Mouse (Mus musculus) neural tube, embryonic 11.5 days (tissue): ENCODE measurements at regions not wholly inside any gene's neighbourhood (a gene's known extent, or its start where the extent isn't known, plus 50 kb on each side); places are given as distances from the start of the nearest gene placed in this dataset.

ENCODE experiments used
- ATAC-seq: fragments of 200-750 bp; cut with Nextera tagmentation; 2 replicates; pipeline ENCODE4 v1.8.0; 2017; ENCODE audit warnings: moderate number of reproducible peaks, mild to moderate bottlenecking, moderate TSS enrichment, moderate library complexity; ENCODE audit not compliant: insufficient read depth, low FRiP score, low TSS enrichment
- DNase-seq: peaks from one replicate; pipeline ENCODE4 v3.0.0-alpha.2; 2015; ENCODE audit warnings: low spot score
- H3K27ac ChIP-seq: fragments of 300-500 bp; sonication (generic); 2 replicates; pipeline ENCODE4 v1.5.1; 2014; ENCODE audit warnings: low read depth, mild to moderate bottlenecking, low read length
- H3K27me3 ChIP-seq: fragments of 300-500 bp; sonication (generic); 2 replicates; pipeline ENCODE4 v1.6.1; 2014; ENCODE audit warnings: mild to moderate bottlenecking, low read length, mixed read lengths; ENCODE audit not compliant: control insufficient read depth, insufficient read depth
- H3K36me3 ChIP-seq: fragments of 300-500 bp; sonication (generic); 2 replicates; pipeline ENCODE4 v1.6.1; 2014; ENCODE audit warnings: mild to moderate bottlenecking, low read length, moderate library complexity, mixed read lengths; ENCODE audit not compliant: control insufficient read depth, insufficient read depth
- H3K4me1 ChIP-seq: fragments of 300-500 bp; sonication (generic); 2 replicates; pipeline ENCODE4 v1.6.1; 2014; ENCODE audit warnings: low read length, mixed read lengths; ENCODE audit not compliant: control insufficient read depth, insufficient read depth
- H3K4me2 ChIP-seq: fragments of 300-500 bp; sonication (generic); 2 replicates; pipeline ENCODE4 v1.6.1; 2014; ENCODE audit warnings: low read depth, mild to moderate bottlenecking, moderate library complexity
- H3K4me3 ChIP-seq: fragments of 300-500 bp; sonication (generic); 2 replicates; pipeline ENCODE4 v1.5.1; 2014; ENCODE audit warnings: low read depth, low read length
- H3K9ac ChIP-seq: fragments of 300-500 bp; sonication (generic); 2 replicates; pipeline ENCODE4 v1.6.1; 2014; ENCODE audit warnings: mild to moderate bottlenecking, low read length
- H3K9me3 ChIP-seq: fragments of 300-500 bp; sonication (generic); 2 replicates; pipeline ENCODE4 v1.6.1; 2016; ENCODE audit warnings: low read length; ENCODE audit not compliant: control insufficient read depth
- WGBS: fragments of 180-500 bp; shearing (Covaris S2); extraction: QIAGEN DNeasy Blood & Tissue Kit; methylation state at CpG from one replicate; pipeline ENCODE4 v1.1.7; 2014; 5-methylcytosine and 5-hydroxymethylcytosine counted together

DNA sequence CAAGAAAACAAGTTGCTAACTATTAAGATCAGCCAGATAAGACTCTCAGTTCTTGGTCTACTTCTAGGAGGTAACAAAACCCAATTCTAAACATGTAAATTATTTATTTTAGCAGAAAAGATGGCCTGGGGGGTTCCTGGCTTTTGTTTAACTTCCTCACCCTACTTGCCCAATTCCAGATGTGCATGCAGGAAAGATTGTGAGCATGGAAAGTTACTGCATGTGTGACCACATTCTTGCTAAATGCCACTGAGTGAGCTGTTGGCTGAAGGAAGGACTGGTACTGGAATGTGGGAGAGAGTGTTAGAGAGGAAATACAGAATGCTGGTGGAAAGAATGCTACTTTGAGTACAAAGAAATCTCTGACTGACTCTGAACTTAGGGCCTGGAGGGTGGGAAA lies 72.1 kb upstream of the Vgll3 start:
- Histone ChIP-seq H3K27ac (no peak overlapping the region), H3K36me3 (no peaks in the 10 kb centered on the region), H3K4me1 (no peaks in the 10 kb centered on the region), H3K4me2 (no peak overlapping the region), H3K9ac (no peak overlapping the region), H3K27me3 (no peaks in the 10 kb centered on the region), H3K4me3 (no peak overlapping the region), H3K9me3 (no peaks in the 10 kb centered on the region)
- ATAC-seq (no peak), DNase-seq (no peak)

DNA sequence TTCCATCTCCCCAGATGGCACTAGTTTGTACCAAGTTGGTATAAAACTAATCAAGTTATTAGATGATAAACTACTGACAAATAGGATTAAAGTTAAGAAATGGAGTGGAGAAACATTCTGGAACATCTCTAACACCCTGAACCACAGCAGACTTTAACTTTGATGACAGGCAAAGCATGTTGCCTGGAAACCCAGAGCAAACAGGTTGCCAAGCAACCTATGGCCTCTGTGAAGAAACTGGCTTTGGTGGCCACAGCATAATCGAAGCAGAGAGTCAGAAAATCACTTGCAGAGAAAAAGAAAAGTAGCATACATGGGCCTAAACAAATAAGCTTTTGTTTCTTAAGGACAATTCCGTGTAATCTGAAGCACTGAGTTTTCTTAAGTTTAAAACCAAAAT lies 59.4 kb upstream of the Vgll3 start:
- ATAC-seq (no peak), DNase-seq (peak; percentile 18)
- no peak overlapping the region for H3K4me2 ChIP-seq
- H3K36me3 ChIP-seq: no peaks in the 10 kb centered on the region
- H3K9ac ChIP-seq: no peak overlapping the region
- no peaks in the 10 kb centered on the region for H3K9me3 ChIP-seq
- H3K4me3 ChIP-seq: no peak overlapping the region
- no peaks in the 10 kb centered on the region for H3K4me1 ChIP-seq
- H3K27ac ChIP-seq: no peak overlapping the region
- 58% methylated on average over 2 of the region's 2 CpGs for WGBS
- H3K27me3 ChIP-seq: no peaks in the 10 kb centered on the region
